Mouse (Mus musculus): ENCODE measurements around the gene Spry1. TPM values are rescaled to one million over a fixed set of nuclear protein-coding genes. Genes with fewer than 3 reads are reported as not detected.

The Spry1 gene
- polyA plus RNA-seq, 1 experiment from 2014 or later: 39.6 TPM

DNA sequence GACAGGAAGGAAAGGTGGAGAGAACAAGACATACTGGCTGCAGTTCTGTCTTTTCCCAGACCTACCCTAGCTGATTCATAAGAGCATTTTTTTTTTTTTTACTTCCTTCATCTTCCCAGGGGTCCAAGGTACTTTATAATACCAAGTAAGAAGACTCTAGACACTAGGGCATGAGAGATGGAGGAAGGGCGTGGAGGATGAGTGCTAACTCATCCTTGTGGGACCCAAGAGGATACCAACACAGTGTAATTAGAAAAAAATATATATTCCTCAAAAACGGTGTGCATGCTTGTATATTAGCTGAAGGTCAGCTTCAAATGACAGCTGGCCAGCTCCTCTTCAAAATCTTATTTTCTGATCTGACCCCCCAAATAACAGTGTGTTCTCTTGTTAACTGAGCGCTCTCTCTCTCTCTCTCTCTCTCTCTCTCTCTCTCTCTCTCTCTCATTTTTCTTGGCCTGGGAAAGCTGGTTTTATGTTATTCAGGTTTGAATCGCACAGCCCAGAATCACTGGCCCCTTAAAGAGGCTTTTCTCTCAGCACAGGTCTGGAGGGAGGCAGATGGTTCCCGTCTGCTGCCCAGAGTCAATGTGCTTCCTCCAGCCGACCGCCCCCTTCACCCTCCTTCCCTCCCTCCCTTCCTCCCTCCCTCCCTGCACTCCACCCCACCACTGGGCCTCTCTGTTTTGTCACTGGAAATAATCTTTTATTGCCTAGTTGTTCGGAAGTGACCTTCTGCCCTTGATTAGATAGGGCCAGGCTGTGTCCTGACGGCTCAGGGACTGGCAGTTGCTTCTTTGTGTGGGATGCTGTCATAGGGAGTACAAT, 26.8 kb downstream of the Spry1 start:
- Histone ChIP-seq H3K27ac (peak overlapping the region; percentile 48), H3K36me3 (ENCODE audit: insufficient read depth, low read length) (no peaks in the 10 kb centered on the region), H3K9ac (ENCODE audit: low read depth, low read length) (no peak overlapping the region), H3K4me3 (replicated peaks; ENCODE audit: low read depth, low read length) (no peak overlapping the region), H3K4me2 (ENCODE audit: low read length) (no peak overlapping the region), H3K9me3 (replicated peaks; ENCODE audit: low read length) (0 out of 2 replicates have a peak, but pooled peaks cover 16% of the 10 kb centered on the region), H3K27me3 (ENCODE audit: insufficient read depth, low read length) (no peaks in the 10 kb centered on the region), H3K4me1 (replicated peaks; ENCODE audit: insufficient read depth, low read length) (peaks cover 5% of the 10 kb centered on the region; the same call in 1 of the 2 replicates)
- no peak for TF ChIP-seq CTCF (IDR thresholded peaks at IDR 0.05; ENCODE audit: low read depth)
- DNase-seq (ENCODE audit: low spot score) (peak; percentile 96), ATAC-seq (replicated peaks; ENCODE audit: low FRiP score, low read depth) (peak; percentile 97)
- WGBS: 10% methylated on average over 9 of the region's 9 CpGs

DNA sequence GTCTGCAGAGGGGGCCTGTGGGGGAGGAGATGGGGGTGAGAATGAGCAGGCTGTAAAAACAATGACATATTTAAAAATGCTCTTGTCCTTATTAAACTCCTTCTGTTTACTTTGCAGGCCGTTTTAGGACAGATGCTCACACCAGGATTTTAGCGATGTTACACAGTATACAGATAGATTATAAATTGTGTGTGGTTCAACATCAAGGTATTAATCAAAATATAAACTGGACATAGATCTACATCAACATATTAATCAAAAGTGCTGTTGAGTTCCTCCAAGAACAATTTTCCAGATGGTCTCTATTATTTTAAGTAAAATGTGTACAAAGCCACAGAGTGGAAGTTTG, 27.3 kb downstream of the Spry1 start:
- Histone ChIP-seq H3K36me3 (ENCODE audit: insufficient read depth, low read length) (no peaks in the 10 kb centered on the region), H3K4me3 (replicated peaks; ENCODE audit: low read depth, low read length) (no peak overlapping the region), H3K9ac (ENCODE audit: low read depth, low read length) (no peak overlapping the region), H3K4me2 (ENCODE audit: low read length) (no peak overlapping the region), H3K4me1 (replicated peaks; ENCODE audit: insufficient read depth, low read length) (peaks cover 6% of the 10 kb centered on the region; the same call in 1 of the 2 replicates), H3K27ac (peak overlapping the region; percentile 48; the same call in 1 of the 2 replicates), H3K27me3 (ENCODE audit: insufficient read depth, low read length) (no peaks in the 10 kb centered on the region), H3K9me3 (replicated peaks; ENCODE audit: low read length) (0 out of 2 replicates have a peak, but pooled peaks cover 16% of the 10 kb centered on the region)
- ATAC-seq (replicated peaks; ENCODE audit: low FRiP score, low read depth) (peak; percentile 22; the same call in 1 of the 2 replicates), DNase-seq (ENCODE audit: low spot score) (no peak)
- 11% methylated on average over 2 of the region's 2 CpGs for WGBS
- TF ChIP-seq CTCF (IDR thresholded peaks at IDR 0.05; ENCODE audit: low read depth): no peak

GRCm38 (mm10) chr3:37667736-37668135, 28.0 kb downstream of the Spry1 start:
- TF ChIP-seq CTCF (IDR thresholded peaks at IDR 0.05; ENCODE audit: low read depth): peak; percentile 20; the same call in 1 of the 2 replicates
- no peaks in the 10 kb centered on the region for H3K27me3 ChIP-seq (ENCODE audit: insufficient read depth, low read length)
- H3K9me3 ChIP-seq (replicated peaks; ENCODE audit: low read length): 0 out of 2 replicates have a peak, but pooled peaks cover 16% of the 10 kb centered on the region
- H3K9ac ChIP-seq (ENCODE audit: low read depth, low read length): no peak overlapping the region
- H3K4me1 ChIP-seq (replicated peaks; ENCODE audit: insufficient read depth, low read length): peaks cover 13% of the 10 kb centered on the region
- DNase-seq (ENCODE audit: low spot score) (no peak), ATAC-seq (replicated peaks; ENCODE audit: low FRiP score, low read depth) (no peak)
- no peaks in the 10 kb centered on the region for H3K36me3 ChIP-seq (ENCODE audit: insufficient read depth, low read length)
- WGBS: 25% methylated on average over 7 of the region's 7 CpGs
- H3K27ac ChIP-seq: peak overlapping the region; percentile 28; the same call in 1 of the 2 replicates
- no peak overlapping the region for H3K4me3 ChIP-seq (replicated peaks; ENCODE audit: low read depth, low read length)
- H3K4me2 ChIP-seq (ENCODE audit: low read length): no peak overlapping the region

GRCm38 (mm10) chr3:37668652-37669051, 28.9 kb downstream of the Spry1 start:
- no peaks in the 10 kb centered on the region for H3K36me3 ChIP-seq (ENCODE audit: insufficient read depth, low read length)
- peaks cover 16% of the 10 kb centered on the region for H3K4me1 ChIP-seq (replicated peaks; ENCODE audit: insufficient read depth, low read length)
- H3K4me3 ChIP-seq (replicated peaks; ENCODE audit: low read depth, low read length): no peak overlapping the region
- WGBS: 96% methylated on average over 12 of the region's 12 CpGs
- ATAC-seq (replicated peaks; ENCODE audit: low FRiP score, low read depth) (no peak), DNase-seq (ENCODE audit: low spot score) (no peak)
- 0 out of 2 replicates have a peak, but pooled peaks cover 16% of the 10 kb centered on the region for H3K9me3 ChIP-seq (replicated peaks; ENCODE audit: low read length)
- no peak overlapping the region for H3K27ac ChIP-seq
- TF ChIP-seq CTCF (IDR thresholded peaks at IDR 0.05; ENCODE audit: low read depth): no peak
- no peak overlapping the region for H3K9ac ChIP-seq (ENCODE audit: low read depth, low read length)
- H3K27me3 ChIP-seq (ENCODE audit: insufficient read depth, low read length): no peaks in the 10 kb centered on the region
- no peak overlapping the region for H3K4me2 ChIP-seq (ENCODE audit: low read length)

DNA sequence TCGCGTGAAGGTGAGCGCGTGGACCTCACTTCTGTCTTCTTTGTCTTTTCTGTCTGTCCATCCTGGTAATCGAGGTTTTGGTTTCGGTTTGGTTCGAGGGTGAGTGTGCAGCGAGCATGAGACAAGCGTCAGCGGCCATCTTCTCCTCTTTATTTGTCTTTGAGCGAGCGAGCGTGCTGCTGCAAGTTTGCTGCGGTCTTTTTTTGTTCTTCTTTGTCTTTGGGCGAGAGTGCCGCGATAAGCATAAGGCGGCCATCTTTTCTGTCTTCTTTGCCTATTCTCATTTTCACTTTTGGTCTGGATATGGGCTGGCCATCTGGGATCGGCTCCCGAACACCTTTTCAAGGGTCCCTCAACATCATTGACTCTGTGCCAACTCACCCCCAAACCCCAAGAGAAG, 29.4 kb downstream of the Spry1 start:
- no peak for ATAC-seq (replicated peaks; ENCODE audit: low FRiP score, low read depth)
- Histone ChIP-seq H3K9me3 (replicated peaks; ENCODE audit: low read length) (0 out of 2 replicates have a peak, but pooled peaks cover 16% of the 10 kb centered on the region), H3K4me3 (replicated peaks; ENCODE audit: low read depth, low read length) (no peak overlapping the region), H3K4me2 (ENCODE audit: low read length) (no peak overlapping the region), H3K27ac (no peak overlapping the region), H3K4me1 (replicated peaks; ENCODE audit: insufficient read depth, low read length) (peaks cover 16% of the 10 kb centered on the region), H3K9ac (ENCODE audit: low read depth, low read length) (no peak overlapping the region), H3K36me3 (ENCODE audit: insufficient read depth, low read length) (no peaks in the 10 kb centered on the region), H3K27me3 (ENCODE audit: insufficient read depth, low read length) (no peaks in the 10 kb centered on the region)
- DNase-seq (ENCODE audit: low spot score): no peak
- WGBS: 97% methylated on average over 20 of the region's 20 CpGs
- TF ChIP-seq CTCF (IDR thresholded peaks at IDR 0.05; ENCODE audit: low read depth): no peak

DNA sequence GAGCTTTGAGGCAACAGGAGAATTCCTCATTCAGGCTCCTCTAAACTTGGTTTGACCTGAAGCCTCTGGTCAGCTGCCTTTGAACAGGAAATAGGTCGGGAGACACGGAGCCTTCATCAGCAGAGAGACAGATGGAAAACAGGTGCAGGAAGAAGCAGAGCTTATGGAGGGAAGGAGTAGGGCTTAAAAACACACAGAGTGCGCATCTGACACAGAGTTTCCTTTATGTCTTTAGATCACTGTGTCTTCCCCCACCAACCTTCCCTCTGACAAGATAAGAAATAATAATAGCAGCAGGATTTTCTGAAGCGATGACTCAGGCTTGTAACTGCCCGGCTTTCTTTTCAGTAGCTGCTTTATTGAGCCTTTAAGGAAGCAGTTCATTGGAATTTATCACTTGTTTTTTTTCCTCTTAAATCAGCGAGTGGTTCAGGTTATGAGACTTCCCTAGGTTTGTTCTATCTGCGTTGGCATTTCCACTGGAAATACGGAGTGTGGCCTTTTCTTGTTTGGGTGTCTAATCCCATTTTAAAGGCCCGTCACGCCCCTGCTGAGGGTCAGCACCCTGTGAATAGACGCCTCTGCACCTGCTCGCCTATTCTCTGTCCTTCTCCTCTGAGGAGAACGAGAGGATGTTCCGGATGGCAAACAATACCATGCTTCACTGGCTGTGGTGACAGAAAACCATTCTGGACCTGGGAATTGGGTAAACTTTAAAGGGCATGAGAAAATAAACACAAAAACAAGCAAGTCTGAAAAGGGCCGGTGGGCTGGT, 32.7 kb downstream of the Spry1 start:
- Histone ChIP-seq H3K9ac (ENCODE audit: low read depth, low read length) (no peak overlapping the region), H3K27ac (no peak overlapping the region), H3K4me2 (ENCODE audit: low read length) (no peak overlapping the region), H3K4me1 (replicated peaks; ENCODE audit: insufficient read depth, low read length) (peaks cover 14% of the 10 kb centered on the region), H3K36me3 (ENCODE audit: insufficient read depth, low read length) (no peaks in the 10 kb centered on the region), H3K27me3 (ENCODE audit: insufficient read depth, low read length) (no peaks in the 10 kb centered on the region), H3K9me3 (replicated peaks; ENCODE audit: low read length) (0 out of 2 replicates have a peak, but pooled peaks cover 16% of the 10 kb centered on the region), H3K4me3 (replicated peaks; ENCODE audit: low read depth, low read length) (no peak overlapping the region)
- DNase-seq (ENCODE audit: low spot score) (no peak), ATAC-seq (replicated peaks; ENCODE audit: low FRiP score, low read depth) (no peak)
- no peak for TF ChIP-seq CTCF (IDR thresholded peaks at IDR 0.05; ENCODE audit: low read depth)
- 19% methylated on average over 15 of the region's 15 CpGs for WGBS

Data from kidney, postnatal 0 days (tissue).